Mouse (Mus musculus) cerebellum, adult 2 months (tissue): ENCODE data around the gene Fcnb.

ENCODE experiments used
- CTCF ChIP-seq: fragments of 200-500 bp; IDR thresholded peaks from 2 replicates; pipeline ENCODE4 v1.5.1; 2011; ENCODE audit warnings: low read depth, mild to moderate bottlenecking, control low read depth, low read length, moderate library complexity, borderline replicate concordance; ENCODE audit not compliant: insufficient read depth
- POLR2A ChIP-seq: fragments of 200-500 bp; IDR thresholded peaks from 2 replicates; pipeline ENCODE4 v1.6.1; 2011; ENCODE audit warnings: low read length, control low read depth, borderline replicate concordance; ENCODE audit not compliant: insufficient read depth

- TF ChIP-seq CTCF = no peak
- no peak for TF ChIP-seq POLR2A
These were observed 17.5 kb downstream of the Fcnb start for GRCm38 (mm10) chr2:28067175-28067574.
